Mouse (Mus musculus) MEL (cell line): ENCODE results near the gene Gm28035. TPM values are rescaled to one million over a fixed set of nuclear protein-coding genes. Genes with fewer than 3 reads are reported as not detected.

Experiments
- DNase-seq: peaks from one replicate; pipeline ENCODE4 v3.0.0; 2011; ENCODE audit warnings: low read depth, low spot score
- H3K27ac ChIP-seq: 2 replicates; pipeline ENCODE4 v1.5.1; 2012; ENCODE audit warnings: low read depth, mild to moderate bottlenecking, control low read depth, low read length, moderate library complexity; ENCODE audit not compliant: control insufficient read depth
- H3K27me3 ChIP-seq, 2 experiments: fragments of 150-350 bp in 1 of 2; sonication (generic) in 1 of 2; 2 replicates each; pipeline ENCODE4 v1.6.1; 2012; ENCODE audit warnings: low read length in 2 of 2, mild to moderate bottlenecking in 2 of 2, improper control_type of control experiment in 1 of 2, moderate library complexity in 1 of 2; ENCODE audit not compliant: insufficient read depth in 2 of 2, control insufficient read depth in 1 of 2
- H3K36me3 ChIP-seq, 2 experiments: 2 replicates each; pipeline ENCODE4 v1.6.1; 2012 to 2014; ENCODE audit warnings: low read length in 2 of 2, improper control_type of control experiment in 1 of 2, inconsistent platforms in 1 of 2, mild to moderate bottlenecking in 1 of 2; ENCODE audit not compliant: insufficient read depth in 2 of 2, control insufficient read depth in 1 of 2
- H3K4me1 ChIP-seq, 2 experiments: fragments of 150-350 bp in 1 of 2; sonication (generic) in 1 of 2; 2 replicates each; pipeline ENCODE4 v1.6.1; 2012; ENCODE audit warnings: low read length in 2 of 2, improper control_type of control experiment in 1 of 2, mild to moderate bottlenecking in 1 of 2; ENCODE audit not compliant: insufficient read depth in 2 of 2, control insufficient read depth in 1 of 2
- H3K4me3 ChIP-seq, 2 experiments: fragments of 150-350 bp in 1 of 2; sonication (generic) in 1 of 2; 2 replicates each; pipeline ENCODE4 v1.5.1; 2012; ENCODE audit warnings: low read depth in 2 of 2, low read length in 2 of 2, mild to moderate bottlenecking in 2 of 2, moderate library complexity in 2 of 2, control low read depth in 1 of 2, improper control_type of control experiment in 1 of 2; ENCODE audit not compliant: control insufficient read depth in 1 of 2, insufficient read depth in 1 of 2
- H3K79me2 ChIP-seq: 2 replicates; pipeline ENCODE4 v1.6.1; 2012; ENCODE audit warnings: mild to moderate bottlenecking, low read length, moderate library complexity; ENCODE audit not compliant: control insufficient read depth, poor library complexity, insufficient read depth
- H3K9ac ChIP-seq: 2 replicates; pipeline ENCODE4 v1.6.1; 2012; ENCODE audit warnings: low read depth, mild to moderate bottlenecking, control low read depth, low read length, moderate library complexity; ENCODE audit not compliant: control insufficient read depth, poor library complexity, severe bottlenecking
- H3K9me3 ChIP-seq: fragments of 150-350 bp; sonication (generic); replicated peaks from 2 replicates; pipeline ENCODE4 v1.6.1; 2012; ENCODE audit warnings: mild to moderate bottlenecking, low read length, improper control_type of control experiment, moderate library complexity; ENCODE audit not compliant: insufficient read depth
- EP300 ChIP-seq, 2 experiments: IDR thresholded peaks; 2 replicates each; pipeline ENCODE4 v1.6.1; 2011; ENCODE audit warnings: improper control_type of control experiment in 2 of 2, low read length in 2 of 2, low read depth in 1 of 2, mild to moderate bottlenecking in 1 of 2
- GATA1 ChIP-seq: IDR thresholded peaks from 2 replicates; pipeline ENCODE4 v1.6.1; 2011; ENCODE audit warnings: low read depth, low read length, improper control_type of control experiment
- KAT2A ChIP-seq: conservative IDR thresholded peaks from 2 replicates; pipeline ENCODE4 v1.6.1; 2012; ENCODE audit warnings: low read depth, low read length, improper control_type of control experiment, inconsistent platforms
- MAFK ChIP-seq: IDR thresholded peaks from 2 replicates; pipeline ENCODE4 v1.6.1; 2011; ENCODE audit warnings: low read depth, mild to moderate bottlenecking, low read length, improper control_type of control experiment, borderline replicate concordance
- MAX ChIP-seq: IDR thresholded peaks from 2 replicates; pipeline ENCODE4 v1.6.1; 2011; ENCODE audit warnings: low read length, improper control_type of control experiment
- MEF2A ChIP-seq: IDR thresholded peaks from 2 replicates; pipeline ENCODE4 v1.6.1; 2014; ENCODE audit warnings: low read depth, mild to moderate bottlenecking, inconsistent platforms, low read length, improper control_type of control experiment; ENCODE audit not compliant: poor library complexity, insufficient replicate concordance, severe bottlenecking; ENCODE audit errors: extremely low read depth
- MXI1 ChIP-seq: IDR thresholded peaks from 2 replicates; pipeline ENCODE4 v1.6.1; 2011; ENCODE audit warnings: mild to moderate bottlenecking, low read depth, low read length, improper control_type of control experiment
- MYC ChIP-seq: IDR thresholded peaks from 2 replicates; pipeline ENCODE4 v1.6.1; 2011; ENCODE audit warnings: low read depth, mild to moderate bottlenecking, low read length, improper control_type of control experiment, moderate library complexity
- POLR2A ChIP-seq, 2 experiments: IDR thresholded peaks; 2 replicates each; pipeline ENCODE4 v1.6.1; 2011 to 2012; ENCODE audit warnings: low read length in 2 of 2, mild to moderate bottlenecking in 2 of 2, control low read depth in 1 of 2, improper control_type of control experiment in 1 of 2, low read depth in 1 of 2, moderate library complexity in 1 of 2; ENCODE audit not compliant: control insufficient read depth in 1 of 2, insufficient read depth in 1 of 2, poor library complexity in 1 of 2
- RCOR1 ChIP-seq: IDR thresholded peaks from 2 replicates; pipeline ENCODE4 v1.6.1; 2012; ENCODE audit warnings: low read depth, mild to moderate bottlenecking, inconsistent platforms, low read length, improper control_type of control experiment
- polyA plus RNA-seq, 2 experiments: library from polyadenylated mRNA; stranded (reverse) in 1 of 2; unstranded in 1 of 2; fragments of >175 nt in 1 of 2; fragments of >200 nt in 1 of 2; gene quantifications; 2 replicates each; pipeline versions ENCODE4 v1.2.1 to v1.2.4; 2012; ENCODE audit warnings: low replicate concordance in 2 of 2, low read depth in 1 of 2; ENCODE audit not compliant: insufficient read length in 2 of 2, insufficient read depth in 1 of 2, missing spikeins in 1 of 2
- total RNA-seq: library from RNA; depleted of rRNA; stranded (reverse); fragments of 300-350 nt; gene quantifications from 2 replicates; pipeline ENCODE4 v1.2.3, GENCODE M21; 2012

Gm28035 gene
- total and polyA plus RNA-seq, 3 experiments = 0.26 TPM; not detected in 2

- Histone ChIP-seq H3K9ac (no peak overlapping the region), H3K36me3 (peaks cover under 1 to 9% of the 10 kb centered on the region in 2 experiments; a peak in 3 of 4 replicates), H3K27me3 (no peaks in the 10 kb centered on the region), H3K9me3 (no peaks in the 10 kb centered on the region), H3K4me1 (peaks cover 5 to 8% of the 10 kb centered on the region in 2 experiments), H3K79me2 (no peaks in the 10 kb centered on the region), H3K4me3 (no peak overlapping the region), H3K27ac (no peak overlapping the region)
- no peak for DNase-seq
- no peak for TF ChIP-seq GATA1
- no peak for TF ChIP-seq MYC
- no peak for TF ChIP-seq KAT2A
- no peak for TF ChIP-seq EP300 (IDR thresholded peaks at IDR 0.05; ENCODE audit: low read depth in 1 of 2, low read length in 2 of 2)
- no peak for TF ChIP-seq RCOR1
Measured at GRCm38 (mm10) chr2:30253809-30254208, 13.4 kb downstream of the Gm28035 start.

- H3K27me3 ChIP-seq = no peaks in the 10 kb centered on the region
- no peak overlapping the region for H3K9ac ChIP-seq
- peaks cover 5 to 8% of the 10 kb centered on the region in 2 experiments for H3K4me1 ChIP-seq
- no peaks in the 10 kb centered on the region for H3K79me2 ChIP-seq
- H3K27ac ChIP-seq = no peak overlapping the region
- DNase-seq = no peak
- no peaks in the 10 kb centered on the region for H3K9me3 ChIP-seq
- H3K36me3 ChIP-seq = peaks cover 0 to 9% of the 10 kb centered on the region in 2 experiments; a peak in 3 of 4 replicates
- no peak for TF ChIP-seq MEF2A
- TF ChIP-seq MXI1 = no peak
- no peak for TF ChIP-seq POLR2A (IDR thresholded peaks at IDR 0.05; ENCODE audit: control insufficient read depth in 1 of 2, insufficient read depth in 1 of 2, low read depth in 1 of 2, low read length in 2 of 2, poor library complexity in 1 of 2)
- no peak for TF ChIP-seq MAX
- no peak overlapping the region for H3K4me3 ChIP-seq
Measured at GRCm38 (mm10) chr2:30255631-30256395, 15.4 kb downstream of the Gm28035 start.

- Histone ChIP-seq H3K27me3 (no peaks in the 10 kb centered on the region), H3K4me3 (no peak overlapping the region), H3K9ac (no peak overlapping the region), H3K9me3 (no peaks in the 10 kb centered on the region), H3K27ac (no peak overlapping the region), H3K36me3 (peaks cover 0 to 2% of the 10 kb centered on the region in 2 experiments; a peak in 3 of 4 replicates), H3K79me2 (no peaks in the 10 kb centered on the region), H3K4me1 (peaks cover 2 to 3% of the 10 kb centered on the region in 2 experiments; a peak in 3 of 4 replicates)
- TF ChIP-seq MAFK = no peak
- no peak for DNase-seq
Measured at GRCm38 (mm10) chr2:30256616-30257350, 16.4 kb downstream of the Gm28035 start.
